Comparison of ENCODE assay signal across 7 mouse cellular contexts in genomic region chr19:21472121-21472780, GRCm38 (mm10). TPM values are rescaled to one million over a fixed set of nuclear protein-coding genes. Genes with fewer than 3 reads are reported as not detected.
A peak's percentile ranks its signal among the peaks of the same experiment; 100 is the strongest.
DNase-seq lines count a peak whose midpoint lies in the region; ATAC-seq and TF ChIP-seq lines count a peak whose summit lies in the region.

No protein-coding gene starts in this region.

- H3K9ac ChIP-seq in heart, embryonic 13.5 days: peak overlapping the region; percentile 62
- H3K9ac ChIP-seq in liver, embryonic 12.5 days: no peak overlapping the region
- no peak overlapping the region for H3K9ac ChIP-seq in stomach, embryonic 14.5 days (replicated peaks; ENCODE audit: low read depth, low read length)

- H3K9me3 ChIP-seq in heart, embryonic 13.5 days: 0 out of 2 replicates have a peak, but pooled peaks cover 4% of the 10 kb centered on the region
- no peaks in the 10 kb centered on the region; the same call in 1 of the 2 replicates for H3K9me3 ChIP-seq in liver, embryonic 12.5 days (replicated peaks)
- H3K9me3 ChIP-seq in stomach, embryonic 14.5 days (ENCODE audit: control insufficient read depth, low read depth, low read length): no peaks in the 10 kb centered on the region; the same call in 1 of the 2 replicates

- peak overlapping the region; percentile 78 for H3K4me2 ChIP-seq in heart, embryonic 13.5 days
- H3K4me2 ChIP-seq in liver, embryonic 12.5 days: peak overlapping the region; percentile 69
- H3K4me2 ChIP-seq in myocyte (ENCODE audit: low read depth): peak overlapping the region; percentile 21
- H3K4me2 ChIP-seq in stomach, embryonic 14.5 days (replicated peaks; ENCODE audit: low read depth, low read length): peak overlapping the region; percentile 87

- 2% methylated on average over 48 of the region's 48 CpGs for WGBS in heart, embryonic 13.5 days
- WGBS in liver, embryonic 12.5 days (ENCODE audit: insufficient replicate concordance): 2% methylated on average over 48 of the region's 48 CpGs
- WGBS in stomach, embryonic 14.5 days: 3% methylated on average over 48 of the region's 48 CpGs

- ATAC-seq in heart, embryonic 13.5 days (ENCODE audit: extremely low read depth, insufficient number of reproducible peaks, low FRiP score, low TSS enrichment): no peak
- peak; percentile 58 for ATAC-seq in liver, embryonic 12.5 days
- peak; percentile 81; the same call in 1 of the 2 replicates for ATAC-seq in stomach, embryonic 14.5 days (ENCODE audit: insufficient number of reproducible peaks, insufficient read depth, low FRiP score, low read depth)

- peak; percentile 89 to 90 for DNase-seq in adrenal gland, postnatal 36 days
- peak; percentile 55 for DNase-seq in fibroblast of lung, adult 2 months (ENCODE audit: low read depth)
- peak; percentile 67 for DNase-seq in kidney, postnatal 10 days

- 0 out of 2 replicates have a peak, but pooled peaks cover 5% of the 10 kb centered on the region for H3K4me1 ChIP-seq in heart, embryonic 13.5 days
- no peaks in the 10 kb centered on the region for H3K4me1 ChIP-seq in liver, embryonic 12.5 days
- no peaks in the 10 kb centered on the region for H3K4me1 ChIP-seq in stomach, embryonic 14.5 days (ENCODE audit: control insufficient read depth, insufficient read depth, low read length)

- peaks cover 35% of the 10 kb centered on the region for H3K27me3 ChIP-seq in heart, embryonic 13.5 days (replicated peaks)
- peaks cover 38% of the 10 kb centered on the region for H3K27me3 ChIP-seq in liver, embryonic 12.5 days (replicated peaks)
- H3K27me3 ChIP-seq in myocyte (ENCODE audit: control insufficient read depth, insufficient read depth, insufficient read length): peaks cover 7% of the 10 kb centered on the region
- no peaks in the 10 kb centered on the region; the same call in 1 of the 2 replicates for H3K27me3 ChIP-seq in stomach, embryonic 14.5 days (ENCODE audit: control insufficient read depth, insufficient read depth, low read length)

- H3K27ac ChIP-seq in heart, embryonic 13.5 days (replicated peaks): no peak overlapping the region
- H3K27ac ChIP-seq in liver, embryonic 12.5 days: no peak overlapping the region
- no peak overlapping the region for H3K27ac ChIP-seq in stomach, embryonic 14.5 days (ENCODE audit: low read length)

- TF ChIP-seq POLR2A in myocyte (IDR thresholded peaks at IDR 0.05; ENCODE audit: insufficient read length, low read depth): no peak

- H3K4me3 ChIP-seq in heart, embryonic 13.5 days: peak overlapping the region; percentile 55
- peak overlapping the region; percentile 46 for H3K4me3 ChIP-seq in liver, embryonic 12.5 days
- no peak overlapping the region for H3K4me3 ChIP-seq in myocyte
- H3K4me3 ChIP-seq in stomach, embryonic 14.5 days (ENCODE audit: low read depth, low read length): peak overlapping the region; percentile 34

- no peaks in the 10 kb centered on the region for H3K36me3 ChIP-seq in heart, embryonic 13.5 days
- H3K36me3 ChIP-seq in liver, embryonic 12.5 days: no peaks in the 10 kb centered on the region
- no peaks in the 10 kb centered on the region for H3K36me3 ChIP-seq in myocyte (ENCODE audit: control insufficient read depth, insufficient read depth)
- H3K36me3 ChIP-seq in stomach, embryonic 14.5 days (ENCODE audit: control insufficient read depth, insufficient read depth, low read length): no peaks in the 10 kb centered on the region

- H3ac ChIP-seq in myocyte (ENCODE audit: control insufficient read depth, insufficient read length): no peak overlapping the region

- no peaks in the 10 kb centered on the region for H3K79me2 ChIP-seq in myocyte (ENCODE audit: control insufficient read depth, insufficient read depth)

TF ChIP-seq in myocyte, 11 proteins besides CTCF, POLR2A, EP300 and RAD21:
- no peak for TF ChIP-seq POLR2AphosphoS2 (IDR thresholded peaks at IDR 0.05; ENCODE audit: insufficient read length, low read depth)
- TF ChIP-seq TCF3 (IDR thresholded peaks at IDR 0.05; ENCODE audit: insufficient read length, low read depth): no peak
- no peak for TF ChIP-seq MYOD1 (IDR thresholded peaks at IDR 0.05; ENCODE audit: control insufficient read depth in 1 of 3, insufficient read length in 2 of 3, low read depth in 2 of 3)
TF ChIP-seq in myocyte: peak in this region for 0.

RNA-seq across cellular contexts. Expression of gene Gda, which starts 1.0 kb away (rescaled TPM):
- total RNA-seq in adrenal gland, postnatal 36 days (2021): 10 to 100 TPM in 1 of 2 experiments, 1 to 10 TPM in 1; 9.7 to 15.8 TPM
- polyA plus RNA-seq in heart, embryonic 13.5 days (2015; fragmentation: Nextera tagmentation; extraction: Ambion mirVana): 0.08 and 0.19 TPM in 2 replicates
- polyA plus RNA-seq in liver, embryonic 12.5 days (2016; fragmentation: Nextera tagmentation; extraction: Ambion mirVana): 0.30 and 0.50 TPM in 2 replicates
- 0.04 TPM for polyA plus RNA-seq in myocyte (2012; fragmentation: generic; extraction: Trizol)
- polyA plus RNA-seq in stomach, embryonic 14.5 days (2014; fragmentation: Nextera tagmentation; extraction: Ambion mirVana): 0.07 and 0.15 TPM in 2 replicates

Comparison
In these comparisons a context has a peak if more than half of its experiments do, and no peak if none do; other contexts are left out.
1. H3K4me2 ChIP-seq: peak in every context shown above with its lines; median percentile 87 in stomach, embryonic 14.5 days; 78 in heart, embryonic 13.5 days; 69 in liver, embryonic 12.5 days; 21 in myocyte.